Mouse (Mus musculus) right cerebral cortex, adult 18-20 months (tissue): ENCODE data around the gene Vmn2r86.
"Not testable (repeated sequence)": the region's sequence is repeated elsewhere in the genome, so short reads cannot be mapped to it uniquely, and the experiment has no call there.

Experiments used
- DNase-seq: peaks from one replicate; pipeline ENCODE4 v3.0.0; 2022; ENCODE audit warnings: mixed read lengths

The Vmn2r86 gene

DNA sequence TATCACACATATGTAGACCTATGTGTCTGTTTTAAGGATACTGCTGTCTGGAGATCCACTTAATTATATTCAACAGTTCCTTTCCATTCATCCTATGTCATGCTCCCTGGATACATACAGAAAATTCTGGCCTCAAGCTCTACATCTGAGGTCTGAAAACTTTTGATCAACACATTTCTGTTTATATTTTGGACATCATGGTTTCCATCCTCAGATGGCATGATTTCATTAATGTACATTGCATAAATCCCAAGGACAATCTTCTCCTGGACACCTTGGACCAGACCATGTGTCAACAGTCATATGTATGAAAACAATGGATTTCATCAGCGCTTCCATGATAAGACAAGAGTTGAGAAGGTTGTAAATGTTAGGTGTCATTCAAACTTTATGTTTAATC, at the start of gene Vmn2r86:
Gene Vmn2r86 (minus strand): TSS at position 101 of the 400 bp plus-strand sequence.
- not testable (repeated sequence) for DNase-seq

DNA sequence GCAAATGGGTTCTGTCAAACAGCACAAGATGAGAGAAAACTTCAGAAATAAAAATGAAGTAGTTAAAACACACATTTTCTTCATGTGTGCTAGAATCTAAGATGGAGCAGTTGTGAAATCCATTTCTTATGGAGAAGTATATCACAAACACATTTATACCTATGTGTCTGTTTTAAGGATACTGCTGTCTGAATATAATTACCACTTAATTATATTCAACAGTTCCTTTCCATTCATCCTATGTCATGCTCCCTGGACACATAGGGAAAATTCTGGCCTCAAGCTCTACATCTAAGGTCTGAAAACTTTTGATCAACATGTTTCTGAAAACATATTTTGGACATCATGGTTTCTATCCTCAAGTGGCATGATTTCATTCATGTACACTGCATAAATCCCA, 41.4 kb upstream of the Vmn2r86 start, which contains the start of gene Vmn2r87:
Gene Vmn2r87 (minus strand): TSS at position 101 of the 400 bp plus-strand sequence.
- no peak for DNase-seq

DNA sequence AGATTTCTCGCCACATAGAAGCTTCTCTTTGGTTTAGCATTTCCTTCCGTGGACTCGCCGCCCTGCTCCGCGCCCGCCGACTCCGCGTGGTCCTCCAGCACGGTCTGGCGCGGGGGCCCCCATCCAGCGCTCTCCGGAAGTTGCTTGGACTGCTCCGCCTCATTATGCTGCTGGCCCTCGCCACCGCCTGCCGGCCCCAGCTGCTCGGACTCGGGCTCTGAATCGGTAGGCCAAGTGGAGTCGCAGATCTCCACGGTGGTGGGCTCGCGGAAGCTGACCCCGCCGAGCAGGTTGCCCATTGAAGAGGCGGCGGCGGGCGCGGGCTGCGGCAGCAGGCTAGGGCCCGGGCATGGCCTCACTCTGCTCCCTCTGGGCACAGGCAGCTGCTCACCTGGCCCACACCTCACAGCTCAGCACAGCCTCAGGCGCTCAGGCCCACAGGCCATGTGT, 14.5 kb upstream of the Vmn2r86 start:
- DNase-seq: peak; percentile 13

DNA sequence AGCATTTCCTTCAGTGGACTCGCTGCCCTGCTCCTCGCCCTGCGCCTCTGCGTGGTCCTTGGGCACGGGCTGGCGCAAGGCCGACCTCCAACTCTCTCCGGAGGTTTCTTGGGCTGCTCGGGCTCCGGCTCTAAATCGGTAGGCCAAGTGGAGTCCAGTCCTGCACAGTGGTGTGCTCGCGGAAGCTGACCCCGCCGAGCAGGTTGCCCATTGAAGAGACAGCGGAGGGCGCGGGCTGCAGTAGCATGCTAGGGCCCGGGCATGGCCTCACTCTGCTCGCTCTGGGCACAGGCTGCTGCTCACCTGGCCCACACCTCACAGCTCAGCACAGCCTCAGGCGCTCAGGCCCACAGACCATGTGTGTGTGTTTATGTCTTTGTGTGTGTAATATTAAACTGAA, 11.1 kb downstream of the Vmn2r86 start:
- no peak for DNase-seq

DNA sequence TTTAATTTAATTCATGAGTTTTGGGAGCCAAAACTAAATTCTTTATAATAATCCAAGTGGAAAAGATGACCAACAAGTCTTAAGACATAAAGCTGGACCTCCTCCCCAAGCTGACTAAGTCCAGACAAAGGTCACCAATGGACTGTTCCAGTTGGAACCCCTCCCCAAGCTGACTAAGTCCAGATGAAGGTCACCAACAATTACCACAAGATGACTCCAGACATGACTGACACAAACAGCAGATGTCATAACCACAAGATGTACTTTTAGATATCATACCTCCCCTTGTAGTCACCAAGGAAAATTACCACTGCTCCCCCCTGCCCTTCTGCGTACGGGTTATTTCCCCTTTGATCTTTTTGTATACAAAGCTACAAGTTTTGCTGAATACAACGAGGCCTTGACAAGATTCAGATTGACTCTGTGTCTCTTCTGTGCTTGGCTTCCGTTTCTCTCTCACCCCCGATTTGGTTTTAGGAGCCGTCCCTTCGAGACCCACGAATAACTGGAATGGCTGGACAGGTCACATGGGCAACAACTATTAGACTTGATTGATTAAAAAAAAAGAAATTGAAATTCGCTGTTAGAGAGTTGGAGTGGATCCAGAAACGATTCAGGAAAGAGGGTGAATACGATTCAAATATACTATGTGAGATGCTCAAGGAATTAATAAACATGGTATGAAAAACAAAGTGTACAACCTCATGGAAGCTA, 21.5 kb downstream of the Vmn2r86 start:
- DNase-seq: not testable (repeated sequence)

DNA sequence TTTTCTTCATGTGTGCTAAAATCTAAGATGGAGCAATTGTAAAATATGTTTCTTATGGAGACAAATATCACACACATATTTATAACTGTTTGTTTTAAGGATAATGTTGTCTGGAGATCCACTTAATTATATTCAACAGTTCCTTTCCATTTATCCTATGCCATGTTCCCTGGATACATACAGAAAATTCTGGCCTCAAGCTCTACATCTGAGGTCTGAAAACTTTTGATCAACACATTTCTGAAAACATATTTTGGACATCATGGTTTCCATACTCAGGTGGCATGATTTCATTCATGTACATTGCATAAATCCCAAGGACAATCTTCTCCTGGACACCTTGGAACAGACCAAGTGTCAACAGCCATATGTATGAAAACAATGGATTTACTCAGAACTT, 26.2 kb downstream of the Vmn2r86 start, which contains the start of gene Vmn2r85:
Gene Vmn2r85 (minus strand): TSS at position 101 of the 400 bp plus-strand sequence.
- not testable (repeated sequence) for DNase-seq

DNA sequence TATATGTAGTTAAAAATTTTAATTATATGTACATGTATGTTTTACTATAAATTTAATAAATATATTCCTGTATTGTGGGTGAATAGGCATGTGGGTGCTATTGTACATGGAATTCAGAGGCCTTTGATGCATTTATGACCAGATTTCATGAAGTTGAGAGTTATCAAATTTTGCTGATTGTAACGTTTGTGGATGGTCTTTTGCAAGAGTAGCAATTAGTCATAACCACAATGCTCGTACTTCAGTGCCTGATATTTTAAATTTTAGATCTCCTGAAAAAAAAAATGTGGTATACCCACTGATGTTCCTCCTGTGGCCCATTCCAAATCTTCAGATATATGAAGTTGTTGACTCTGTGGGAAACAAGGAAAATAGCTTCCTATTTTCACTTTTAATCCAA, 33.5 kb downstream of the Vmn2r86 start:
- not testable (repeated sequence) for DNase-seq

DNA sequence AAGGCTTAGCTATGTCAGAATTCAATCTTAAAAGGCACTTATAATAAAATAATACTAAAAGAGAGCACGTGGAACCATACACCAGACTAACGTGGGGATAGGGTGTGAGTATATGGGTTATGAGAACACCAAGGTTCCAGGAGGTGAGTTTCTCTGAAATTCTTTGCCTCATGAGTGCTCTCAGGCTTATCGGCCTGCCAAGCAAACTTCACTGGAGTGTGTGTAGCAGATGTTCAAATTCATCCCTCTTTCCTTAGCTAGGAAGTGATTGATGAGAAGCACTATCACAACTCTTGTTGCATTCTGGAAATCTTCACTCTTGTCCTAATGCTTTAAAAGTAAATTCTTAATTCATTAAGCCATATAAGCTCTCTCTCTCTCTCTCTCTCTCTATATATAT, 35.4 kb downstream of the Vmn2r86 start:
- DNase-seq: no peak

DNA sequence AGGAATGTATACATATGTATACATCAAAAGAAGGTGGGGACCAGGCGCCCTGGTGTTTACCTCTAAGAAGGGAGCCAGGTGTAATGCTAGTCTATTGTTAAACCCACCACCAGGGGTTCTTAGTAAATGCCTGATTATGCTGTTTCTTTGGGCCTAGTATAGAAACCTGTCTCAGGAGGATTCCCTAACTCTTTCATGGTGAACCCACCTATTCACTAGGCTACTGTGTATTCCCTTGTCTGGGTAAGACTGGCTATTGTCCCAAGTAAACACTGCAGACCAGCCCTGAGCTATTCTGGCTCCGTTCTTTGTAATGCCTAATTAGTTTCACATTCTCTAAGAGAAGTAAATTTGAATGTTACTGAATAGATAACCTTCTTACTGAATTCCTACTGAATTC, 35.9 kb downstream of the Vmn2r86 start:
- DNase-seq: not testable (repeated sequence)

DNA sequence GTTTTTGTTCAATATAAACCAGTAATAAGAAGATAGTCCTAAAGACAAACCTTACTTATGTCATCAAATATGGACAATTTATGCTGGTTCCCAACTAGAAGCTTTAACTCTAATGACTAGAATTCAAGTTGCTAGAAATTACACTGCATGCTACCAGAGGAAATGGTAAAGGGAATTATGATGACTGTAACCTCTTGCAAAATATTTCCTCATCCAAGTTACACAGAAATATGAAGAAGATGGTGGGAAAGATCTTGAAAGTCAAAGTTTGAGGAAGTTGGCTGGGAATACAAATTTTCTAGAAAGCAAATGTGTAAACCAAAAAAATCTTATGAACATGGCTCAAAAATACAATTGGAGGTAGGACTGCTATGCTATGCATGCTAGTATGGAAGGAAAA, 39.5 kb downstream of the Vmn2r86 start:
- not testable (repeated sequence) for DNase-seq

DNA sequence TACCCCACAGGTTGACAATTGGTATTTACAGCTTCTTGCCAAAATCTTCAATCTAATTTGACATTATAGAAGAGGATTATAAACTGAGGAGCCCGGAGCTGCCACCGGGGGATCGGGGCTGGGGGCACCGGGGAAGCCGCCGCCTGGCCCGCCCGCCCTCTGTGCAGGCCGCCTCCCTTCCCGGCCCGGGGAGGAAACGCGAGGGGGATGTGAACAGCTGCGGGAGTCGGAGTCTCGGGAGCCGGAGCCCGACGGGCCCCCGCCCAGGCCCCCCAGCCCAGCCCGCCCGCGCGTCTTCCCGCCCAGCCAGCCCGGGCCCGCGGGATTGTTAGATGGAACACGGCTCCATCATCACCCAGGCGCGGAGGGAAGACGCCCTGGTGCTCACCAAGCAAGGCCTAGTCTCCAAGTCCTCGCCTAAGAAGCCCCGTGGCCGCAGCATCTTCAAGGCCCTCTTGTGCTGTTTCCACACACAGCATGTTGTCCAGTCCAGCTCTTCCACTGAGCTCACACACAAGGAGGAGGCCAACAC, 43.6 kb downstream of the Vmn2r86 start:
- not testable (repeated sequence) for DNase-seq

DNA sequence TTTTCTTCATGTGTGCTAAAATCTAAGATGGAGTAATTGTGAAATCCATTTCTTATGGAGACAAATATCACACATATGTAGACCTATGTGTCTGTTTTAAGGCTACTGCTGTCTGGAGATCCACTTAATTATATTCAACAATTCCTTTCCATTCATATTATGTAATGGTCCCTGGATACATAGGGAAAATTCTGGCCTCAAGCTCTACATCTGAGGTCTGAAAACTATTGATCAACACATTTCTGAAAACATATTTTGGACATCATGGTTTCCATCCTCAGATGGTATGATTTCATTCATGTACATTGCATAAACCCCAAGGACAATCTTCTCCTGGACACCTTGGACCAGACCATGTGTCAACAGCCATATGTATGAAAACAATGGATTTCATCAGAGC, 61.6 kb downstream of the Vmn2r86 start, which contains the start of gene Vmn2r84:
Gene Vmn2r84 (minus strand): TSS at position 101 of the 400 bp plus-strand sequence.
- no peak for DNase-seq
